Mouse (Mus musculus) kidney, adult 2 months (tissue): ENCODE data around the gene Abhd8. TPM values are rescaled to one million over a fixed set of nuclear protein-coding genes. Genes with fewer than 3 reads are reported as not detected.

ENCODE experiments used
- DNase-seq: peaks from one replicate; pipeline ENCODE4 v3.0.0; 2021
- H3K27ac ChIP-seq: fragments of 200-500 bp; 2 replicates; pipeline ENCODE4 v1.5.1; 2012; ENCODE audit warnings: low read depth, low read length, control low read depth, inconsistent platforms; ENCODE audit not compliant: insufficient read depth
- H3K27me3 ChIP-seq: fragments of 200-500 bp; replicated peaks from 2 replicates; pipeline ENCODE4 v1.6.1; 2012; ENCODE audit warnings: mild to moderate bottlenecking, moderate library complexity, low read length, inconsistent platforms; ENCODE audit not compliant: control insufficient read depth, insufficient read depth
- H3K36me3 ChIP-seq: fragments of 200-500 bp; 2 replicates; pipeline ENCODE4 v1.6.1; 2012; ENCODE audit warnings: mild to moderate bottlenecking, moderate library complexity, low read length, inconsistent platforms; ENCODE audit not compliant: control insufficient read depth, insufficient read depth
- H3K4me1 ChIP-seq: fragments of 200-500 bp; 2 replicates; pipeline ENCODE4 v1.6.1; 2011; ENCODE audit warnings: low read length; ENCODE audit not compliant: control insufficient read depth, insufficient read depth
- H3K4me3 ChIP-seq: fragments of 200-500 bp; 2 replicates; pipeline ENCODE4 v1.5.1; 2011; ENCODE audit warnings: mild to moderate bottlenecking, low read depth, low read length, control low read depth; ENCODE audit not compliant: insufficient read depth
- CTCF ChIP-seq: fragments of 200-500 bp; conservative IDR thresholded peaks from 2 replicates; pipeline ENCODE4 v1.5.1; 2011; ENCODE audit warnings: low read depth, mild to moderate bottlenecking, control low read depth, low read length, moderate library complexity, mixed read lengths; ENCODE audit not compliant: insufficient read depth, insufficient read length
- POLR2A ChIP-seq: fragments of 200-500 bp; IDR thresholded peaks from one replicate; pipeline ENCODE4 v1.6.1; 2011; ENCODE audit warnings: low read depth, low read length, control low read depth
- WGBS: fragments of 180-500 bp; shearing (Covaris S2); methylation state at CpG from one replicate; pipeline ENCODE4 v1.1.7; 2018; 5-methylcytosine and 5-hydroxymethylcytosine counted together
- polyA plus RNA-seq: library from polyadenylated mRNA; depleted of rRNA; stranded (reverse); fragments of >200 nt; gene quantifications from 2 replicates; pipeline ENCODE4 v1.2.3, GENCODE M21; 2012

Gene Abhd8
- polyA plus RNA-seq, 1 experiment: 29.8 TPM

GRCm38 (mm10) chr8:71460716-71461115 is 2.7 kb downstream of the Abhd8 start:
- Histone ChIP-seq H3K4me3 (no peak overlapping the region), H3K27me3 (no peaks in the 10 kb centered on the region), H3K27ac (no peak overlapping the region), H3K36me3 (no peaks in the 10 kb centered on the region), H3K4me1 (peaks cover 13% of the 10 kb centered on the region; the same call in 1 of the 2 replicates)
- TF ChIP-seq CTCF (no peak), POLR2A (no peak)
- 95% methylated on average over 6 of the region's 6 CpGs for WGBS
- DNase-seq: no peak

GRCm38 (mm10) chr8:71457659-71458270 is 5.7 kb downstream of the Abhd8 start:
- no peak for DNase-seq
- H3K4me3 ChIP-seq: no peak overlapping the region
- TF ChIP-seq CTCF: no peak
- no peak for TF ChIP-seq POLR2A
- 87% methylated on average over 20 of the region's 20 CpGs for WGBS
- peaks cover 3% of the 10 kb centered on the region; the same call in 1 of the 2 replicates for H3K4me1 ChIP-seq
- no peak overlapping the region for H3K27ac ChIP-seq
- H3K27me3 ChIP-seq: no peaks in the 10 kb centered on the region
- no peaks in the 10 kb centered on the region for H3K36me3 ChIP-seq

GRCm38 (mm10) chr8:71456906-71457305 is 6.5 kb downstream of the Abhd8 start:
- no peak overlapping the region for H3K4me3 ChIP-seq
- WGBS: 58% methylated on average over 22 of the region's 22 CpGs
- H3K27ac ChIP-seq: no peak overlapping the region
- no peaks in the 10 kb centered on the region for H3K36me3 ChIP-seq
- H3K27me3 ChIP-seq: no peaks in the 10 kb centered on the region
- no peak for DNase-seq
- H3K4me1 ChIP-seq: no peaks in the 10 kb centered on the region
- TF ChIP-seq POLR2A: no peak
- TF ChIP-seq CTCF: no peak

GRCm38 (mm10) chr8:71454668-71455067 is 8.8 kb downstream of the Abhd8 start:
- WGBS: 81% methylated on average over 8 of the region's 8 CpGs
- TF ChIP-seq POLR2A (no peak), CTCF (no peak)
- Histone ChIP-seq H3K4me3 (no peak overlapping the region), H3K36me3 (no peaks in the 10 kb centered on the region), H3K4me1 (no peaks in the 10 kb centered on the region), H3K27me3 (no peaks in the 10 kb centered on the region), H3K27ac (no peak overlapping the region)
- DNase-seq: no peak

- no peak overlapping the region for H3K4me3 ChIP-seq
- no peak overlapping the region for H3K27ac ChIP-seq
- TF ChIP-seq CTCF (no peak), POLR2A (no peak)
- WGBS: 79% methylated on average over 2 of the region's 2 CpGs
- DNase-seq: no peak
- no peaks in the 10 kb centered on the region for H3K36me3 ChIP-seq
- H3K27me3 ChIP-seq: no peaks in the 10 kb centered on the region
- no peaks in the 10 kb centered on the region for H3K4me1 ChIP-seq
Measured at GRCm38 (mm10) chr8:71452669-71453068, 10.8 kb downstream of the Abhd8 start.

- no peaks in the 10 kb centered on the region for H3K27me3 ChIP-seq
- 53% methylated on average over 11 of the region's 11 CpGs for WGBS
- no peaks in the 10 kb centered on the region for H3K4me1 ChIP-seq
- no peak for TF ChIP-seq POLR2A
- no peak for TF ChIP-seq CTCF
- no peaks in the 10 kb centered on the region for H3K36me3 ChIP-seq
- H3K4me3 ChIP-seq: no peak overlapping the region
- no peak overlapping the region for H3K27ac ChIP-seq
- DNase-seq: no peak
Measured at GRCm38 (mm10) chr8:71451777-71452176, 11.7 kb downstream of the Abhd8 start.

- H3K4me3 ChIP-seq: no peak overlapping the region
- no peaks in the 10 kb centered on the region for H3K36me3 ChIP-seq
- H3K27ac ChIP-seq: no peak overlapping the region
- H3K27me3 ChIP-seq: no peaks in the 10 kb centered on the region
- no peaks in the 10 kb centered on the region for H3K4me1 ChIP-seq
- 65% methylated on average over 4 of the region's 4 CpGs for WGBS
- no peak for TF ChIP-seq CTCF
- TF ChIP-seq POLR2A: no peak
- no peak for DNase-seq
Measured at GRCm38 (mm10) chr8:71451337-71451736, 12.1 kb downstream of the Abhd8 start.

- H3K4me3 ChIP-seq: no peak overlapping the region
- H3K27me3 ChIP-seq: no peaks in the 10 kb centered on the region
- H3K36me3 ChIP-seq: no peaks in the 10 kb centered on the region
- no peak for TF ChIP-seq CTCF
- TF ChIP-seq POLR2A: no peak
- WGBS: 74% methylated on average over 7 of the region's 7 CpGs
- no peaks in the 10 kb centered on the region for H3K4me1 ChIP-seq
- DNase-seq: no peak
- H3K27ac ChIP-seq: no peak overlapping the region
Measured at GRCm38 (mm10) chr8:71445096-71445495, 18.4 kb downstream of the Abhd8 start.
